Mouse (Mus musculus) MEL (cell line): ENCODE data around the gene Gm26920. TPM values are rescaled to one million over a fixed set of nuclear protein-coding genes. Genes with fewer than 3 reads are reported as not detected.

Experiments
- DNase-seq: peaks from one replicate; pipeline ENCODE4 v3.0.0; 2011; ENCODE audit warnings: low read depth, low spot score
- H3K27ac ChIP-seq: 2 replicates; pipeline ENCODE4 v1.5.1; 2012; ENCODE audit warnings: low read depth, mild to moderate bottlenecking, control low read depth, low read length, moderate library complexity; ENCODE audit not compliant: control insufficient read depth
- H3K27me3 ChIP-seq, 2 experiments: fragments of 150-350 bp in 1 of 2; sonication (generic) in 1 of 2; 2 replicates each; pipeline ENCODE4 v1.6.1; 2012; ENCODE audit warnings: low read length in 2 of 2, mild to moderate bottlenecking in 2 of 2, improper control_type of control experiment in 1 of 2, moderate library complexity in 1 of 2; ENCODE audit not compliant: insufficient read depth in 2 of 2, control insufficient read depth in 1 of 2
- H3K36me3 ChIP-seq, 2 experiments: 2 replicates each; pipeline ENCODE4 v1.6.1; 2012 to 2014; ENCODE audit warnings: low read length in 2 of 2, improper control_type of control experiment in 1 of 2, inconsistent platforms in 1 of 2, mild to moderate bottlenecking in 1 of 2; ENCODE audit not compliant: insufficient read depth in 2 of 2, control insufficient read depth in 1 of 2
- H3K4me1 ChIP-seq, 2 experiments: fragments of 150-350 bp in 1 of 2; sonication (generic) in 1 of 2; 2 replicates each; pipeline ENCODE4 v1.6.1; 2012; ENCODE audit warnings: low read length in 2 of 2, improper control_type of control experiment in 1 of 2, mild to moderate bottlenecking in 1 of 2; ENCODE audit not compliant: insufficient read depth in 2 of 2, control insufficient read depth in 1 of 2
- H3K4me3 ChIP-seq, 2 experiments: fragments of 150-350 bp in 1 of 2; sonication (generic) in 1 of 2; 2 replicates each; pipeline ENCODE4 v1.5.1; 2012; ENCODE audit warnings: low read depth in 2 of 2, low read length in 2 of 2, mild to moderate bottlenecking in 2 of 2, moderate library complexity in 2 of 2, control low read depth in 1 of 2, improper control_type of control experiment in 1 of 2; ENCODE audit not compliant: control insufficient read depth in 1 of 2, insufficient read depth in 1 of 2
- H3K79me2 ChIP-seq: 2 replicates; pipeline ENCODE4 v1.6.1; 2012; ENCODE audit warnings: mild to moderate bottlenecking, low read length, moderate library complexity; ENCODE audit not compliant: control insufficient read depth, poor library complexity, insufficient read depth
- H3K9ac ChIP-seq: 2 replicates; pipeline ENCODE4 v1.6.1; 2012; ENCODE audit warnings: low read depth, mild to moderate bottlenecking, control low read depth, low read length, moderate library complexity; ENCODE audit not compliant: control insufficient read depth, poor library complexity, severe bottlenecking
- H3K9me3 ChIP-seq: fragments of 150-350 bp; sonication (generic); replicated peaks from 2 replicates; pipeline ENCODE4 v1.6.1; 2012; ENCODE audit warnings: mild to moderate bottlenecking, low read length, improper control_type of control experiment, moderate library complexity; ENCODE audit not compliant: insufficient read depth
- BHLHE40 ChIP-seq: IDR thresholded peaks from 2 replicates; pipeline ENCODE4 v1.6.1; 2012; ENCODE audit warnings: low read depth, mild to moderate bottlenecking, inconsistent platforms, low read length, improper control_type of control experiment, borderline replicate concordance
- CHD1 ChIP-seq: IDR thresholded peaks from 2 replicates; pipeline ENCODE4 v1.6.1; 2012; ENCODE audit warnings: low read depth, mild to moderate bottlenecking, inconsistent platforms, low read length, improper control_type of control experiment
- CHD2 ChIP-seq: IDR thresholded peaks from 2 replicates; pipeline ENCODE4 v1.6.1; 2011; ENCODE audit warnings: low read length, improper control_type of control experiment
- CTCF ChIP-seq, 3 experiments: IDR thresholded peaks in 2 of 3; conservative IDR thresholded peaks in 1 of 3; 2 replicates each; pipeline ENCODE4 v1.5.1; 2011 to 2012; ENCODE audit warnings: low read length in 3 of 3, low read depth in 2 of 3, mild to moderate bottlenecking in 2 of 3, improper control_type of control experiment in 1 of 3, inconsistent platforms in 1 of 3, mixed read lengths in 1 of 3, moderate library complexity in 1 of 3; ENCODE audit not compliant: control insufficient read depth in 1 of 3, insufficient read depth in 1 of 3, poor library complexity in 1 of 3, severe bottlenecking in 1 of 3
- E2F4 ChIP-seq: IDR thresholded peaks from 2 replicates; pipeline ENCODE4 v1.6.1; 2011; ENCODE audit warnings: low read depth, low read length, improper control_type of control experiment, borderline replicate concordance
- ELF1 ChIP-seq: IDR thresholded peaks from 2 replicates; pipeline ENCODE4 v1.6.1; 2014; ENCODE audit warnings: low read depth, mild to moderate bottlenecking, inconsistent platforms, low read length, improper control_type of control experiment, moderate library complexity
- EP300 ChIP-seq, 2 experiments: IDR thresholded peaks; 2 replicates each; pipeline ENCODE4 v1.6.1; 2011; ENCODE audit warnings: improper control_type of control experiment in 2 of 2, low read length in 2 of 2, low read depth in 1 of 2, mild to moderate bottlenecking in 1 of 2
- ETS1 ChIP-seq: IDR thresholded peaks from 2 replicates; pipeline ENCODE4 v1.6.1; 2012; ENCODE audit warnings: low read depth, mild to moderate bottlenecking, inconsistent platforms, low read length, improper control_type of control experiment, moderate library complexity
- GATA1 ChIP-seq: IDR thresholded peaks from 2 replicates; pipeline ENCODE4 v1.6.1; 2011; ENCODE audit warnings: low read depth, low read length, improper control_type of control experiment
- HCFC1 ChIP-seq: IDR thresholded peaks from 2 replicates; pipeline ENCODE4 v1.6.1; 2012; ENCODE audit warnings: low read depth, mild to moderate bottlenecking, inconsistent platforms, low read length, improper control_type of control experiment, moderate library complexity
- JUND ChIP-seq: IDR thresholded peaks from 2 replicates; pipeline ENCODE4 v1.6.1; 2011; ENCODE audit warnings: low read depth, mild to moderate bottlenecking, improper control_type of control experiment, low read length
- KAT2A ChIP-seq: conservative IDR thresholded peaks from 2 replicates; pipeline ENCODE4 v1.6.1; 2012; ENCODE audit warnings: low read depth, low read length, improper control_type of control experiment, inconsistent platforms
- MAFK ChIP-seq: IDR thresholded peaks from 2 replicates; pipeline ENCODE4 v1.6.1; 2011; ENCODE audit warnings: low read depth, mild to moderate bottlenecking, low read length, improper control_type of control experiment, borderline replicate concordance
- MAX ChIP-seq: IDR thresholded peaks from 2 replicates; pipeline ENCODE4 v1.6.1; 2011; ENCODE audit warnings: low read length, improper control_type of control experiment
- MAZ ChIP-seq: IDR thresholded peaks from 2 replicates; pipeline ENCODE4 v1.6.1; 2012; ENCODE audit warnings: low read depth, mild to moderate bottlenecking, inconsistent platforms, low read length, improper control_type of control experiment
- MEF2A ChIP-seq: IDR thresholded peaks from 2 replicates; pipeline ENCODE4 v1.6.1; 2014; ENCODE audit warnings: low read depth, mild to moderate bottlenecking, inconsistent platforms, low read length, improper control_type of control experiment; ENCODE audit not compliant: poor library complexity, insufficient replicate concordance, severe bottlenecking; ENCODE audit errors: extremely low read depth
- MXI1 ChIP-seq: IDR thresholded peaks from 2 replicates; pipeline ENCODE4 v1.6.1; 2011; ENCODE audit warnings: mild to moderate bottlenecking, low read depth, low read length, improper control_type of control experiment
- MYB ChIP-seq: IDR thresholded peaks from 2 replicates; pipeline ENCODE4 v1.6.1; 2011; ENCODE audit warnings: mild to moderate bottlenecking, low read depth, low read length, improper control_type of control experiment
- MYC ChIP-seq: IDR thresholded peaks from 2 replicates; pipeline ENCODE4 v1.6.1; 2011; ENCODE audit warnings: low read depth, mild to moderate bottlenecking, low read length, improper control_type of control experiment, moderate library complexity
- NELFE ChIP-seq: IDR thresholded peaks from 2 replicates; pipeline ENCODE4 v1.6.1; 2011; ENCODE audit warnings: low read depth, low read length, improper control_type of control experiment
- NRF1 ChIP-seq: IDR thresholded peaks from 2 replicates; pipeline ENCODE4 v1.6.1; 2014; ENCODE audit warnings: low read depth, mild to moderate bottlenecking, inconsistent platforms, low read length, improper control_type of control experiment, moderate library complexity; ENCODE audit not compliant: poor library complexity, insufficient read depth, severe bottlenecking
- POLR2AphosphoS2 ChIP-seq: IDR thresholded peaks from 2 replicates; pipeline ENCODE4 v1.6.1; 2011; ENCODE audit warnings: low read length, improper control_type of control experiment
- POLR2AphosphoS5 ChIP-seq: IDR thresholded peaks from 2 replicates; pipeline ENCODE4 v1.6.1; 2012; ENCODE audit warnings: low read depth, borderline replicate concordance, mild to moderate bottlenecking, inconsistent platforms, low read length, moderate library complexity, mixed read lengths
- RCOR1 ChIP-seq: IDR thresholded peaks from 2 replicates; pipeline ENCODE4 v1.6.1; 2012; ENCODE audit warnings: low read depth, mild to moderate bottlenecking, inconsistent platforms, low read length, improper control_type of control experiment
- SIN3A ChIP-seq: IDR thresholded peaks from 2 replicates; pipeline ENCODE4 v1.6.1; 2012; ENCODE audit warnings: low read length, improper control_type of control experiment, inconsistent platforms
- TAL1 ChIP-seq: IDR thresholded peaks from 2 replicates; pipeline ENCODE4 v1.6.1; 2012; ENCODE audit warnings: mild to moderate bottlenecking, inconsistent platforms, low read length, moderate library complexity, mixed read lengths
- TBP ChIP-seq: IDR thresholded peaks from 2 replicates; pipeline ENCODE4 v1.8.0; 2011; ENCODE audit warnings: low read depth, low read length, improper control_type of control experiment
- TCF12 ChIP-seq: IDR thresholded peaks from 2 replicates; pipeline ENCODE4 v1.6.1; 2014; ENCODE audit warnings: low read depth, mild to moderate bottlenecking, inconsistent platforms, low read length, improper control_type of control experiment, moderate library complexity
- USF1 ChIP-seq: IDR thresholded peaks from 2 replicates; pipeline ENCODE4 v1.6.1; 2014; ENCODE audit warnings: low read depth, mild to moderate bottlenecking, inconsistent platforms, low read length, improper control_type of control experiment, moderate library complexity
- USF2 ChIP-seq, 2 experiments: IDR thresholded peaks; 2 replicates each; pipeline ENCODE4 v1.6.1; 2011 to 2012; ENCODE audit warnings: improper control_type of control experiment in 2 of 2, low read length in 2 of 2, borderline replicate concordance in 1 of 2, inconsistent platforms in 1 of 2, low read depth in 1 of 2, mild to moderate bottlenecking in 1 of 2; ENCODE audit not compliant: insufficient read depth in 1 of 2
- ZKSCAN1 ChIP-seq: IDR thresholded peaks from 2 replicates; pipeline ENCODE4 v1.6.1; 2012; ENCODE audit warnings: low read depth, mild to moderate bottlenecking, inconsistent platforms, low read length, improper control_type of control experiment, moderate library complexity
- ZMIZ1 ChIP-seq: IDR thresholded peaks from 2 replicates; pipeline ENCODE4 v1.6.1; 2012; ENCODE audit warnings: low read depth, mild to moderate bottlenecking, inconsistent platforms, low read length, improper control_type of control experiment, moderate library complexity
- ZNF384 ChIP-seq: IDR thresholded peaks from 2 replicates; pipeline ENCODE4 v1.6.1; 2012; ENCODE audit warnings: low read depth, mild to moderate bottlenecking, inconsistent platforms, low read length, improper control_type of control experiment
- polyA plus RNA-seq, 2 experiments: library from polyadenylated mRNA; stranded (reverse) in 1 of 2; unstranded in 1 of 2; fragments of >175 nt in 1 of 2; fragments of >200 nt in 1 of 2; gene quantifications; 2 replicates each; pipeline versions ENCODE4 v1.2.1 to v1.2.4; 2012; ENCODE audit warnings: low replicate concordance in 2 of 2, low read depth in 1 of 2; ENCODE audit not compliant: insufficient read length in 2 of 2, insufficient read depth in 1 of 2, missing spikeins in 1 of 2
- total RNA-seq: library from RNA; depleted of rRNA; stranded (reverse); fragments of 300-350 nt; gene quantifications from 2 replicates; pipeline ENCODE4 v1.2.3, GENCODE M21; 2012; rRNA removed

Gm26920 gene
- 0.62 TPM in 1 of 2 replicates, not detected in the other for total RNA-seq
- polyA plus RNA-seq, result not detected

DNA sequence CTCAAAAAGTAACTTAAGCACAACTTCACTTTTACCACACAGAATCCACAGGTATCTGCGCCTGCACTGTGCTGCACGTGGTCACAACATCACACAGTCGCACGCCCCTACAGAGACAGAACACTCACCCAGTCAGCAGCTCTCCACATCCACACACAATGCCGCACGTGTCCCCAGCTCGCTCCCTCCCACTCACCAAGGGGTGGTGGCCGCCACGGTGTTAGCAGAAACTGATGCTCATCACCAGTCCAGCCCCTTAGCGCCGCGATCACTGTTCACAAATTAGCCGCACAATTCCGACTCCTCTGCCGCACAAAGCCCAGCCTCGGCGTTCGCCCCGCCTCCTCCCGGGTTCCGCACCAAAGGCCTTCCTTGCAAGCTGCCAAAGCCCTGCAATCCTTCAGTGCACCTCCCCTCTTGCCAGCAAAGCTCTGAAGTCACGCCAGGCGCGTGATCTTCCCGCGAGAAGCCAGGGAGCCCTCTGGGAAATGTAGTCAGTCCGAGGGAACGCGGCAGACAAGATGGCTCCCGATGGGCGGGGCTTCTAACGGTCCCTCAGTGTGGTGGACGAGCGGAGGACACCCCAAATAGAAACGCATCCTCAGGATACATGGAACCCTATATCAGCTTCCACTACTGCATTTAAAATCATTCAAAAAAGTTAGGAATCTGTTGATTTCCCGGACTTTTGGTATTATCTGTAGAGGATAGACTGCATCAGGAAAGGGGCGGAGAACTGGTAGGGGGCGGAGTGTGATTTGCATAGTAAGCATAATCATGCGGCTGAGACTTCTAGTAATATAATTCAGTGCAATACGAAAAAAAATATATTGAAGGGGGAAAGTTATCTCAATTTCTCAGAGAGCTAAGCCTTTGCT, at the start of gene Gm26920, which contains the start of gene Zfp566:
Gene Gm26920 (minus strand): TSS at position 319 of the 878 bp plus-strand sequence.
Gene Zfp566 (minus strand): TSS at position 436 of the 878 bp plus-strand sequence.
- peak within 1 kb of the TSS; percentile 72 for H3K27ac ChIP-seq
- H3K79me2 ChIP-seq, result peaks cover 8% of the 10 kb centered on the region
- H3K4me1 ChIP-seq, result peaks cover 0 to 10% of the 10 kb centered on the region in 2 experiments; a peak in 3 of 4 replicates
- peaks cover 0 to 8% of the 10 kb centered on the region in 2 experiments; a peak in 2 of 4 replicates for H3K36me3 ChIP-seq
- no peaks in the 10 kb centered on the region for H3K9me3 ChIP-seq
- DNase-seq, result peak; percentile 99
- peak within 1 kb of the TSS; percentile 66 for H3K9ac ChIP-seq
- no peaks in the 10 kb centered on the region for H3K27me3 ChIP-seq
- peak within 1 kb of the TSS; percentile 65 to 70 for H3K4me3 ChIP-seq
- TF ChIP-seq CHD1, result no peak
- 0 out of 2 replicates have a peak, but pooled peaks have one; percentile 12 for TF ChIP-seq MEF2A
- peak; percentile 34; the same call in 1 of the 2 replicates for TF ChIP-seq ZNF384
- peak; percentile 93 for TF ChIP-seq MAX
- TF ChIP-seq TCF12, result 0 out of 2 replicates have a peak, but pooled peaks have one; percentile 45
- TF ChIP-seq POLR2AphosphoS5, result no peak
- TF ChIP-seq USF2 (IDR thresholded peaks at IDR 0.05; ENCODE audit: borderline replicate concordance in 1 of 2, insufficient read depth in 1 of 2, low read depth in 1 of 2, low read length in 2 of 2), result no peak
- TF ChIP-seq MAZ, result 0 out of 2 replicates have a peak, but pooled peaks have one; percentile 57
- TF ChIP-seq BHLHE40, result no peak
- TF ChIP-seq GATA1, result no peak
- no peak for TF ChIP-seq TAL1
- TF ChIP-seq POLR2AphosphoS2, result peak; percentile 57; the same call in 1 of the 2 replicates
- peak; percentile 94 for TF ChIP-seq MAFK
- TF ChIP-seq KAT2A, result peak; percentile 91
- TF ChIP-seq CHD2, result peak; percentile 99
- TF ChIP-seq MYC, result peak; percentile 91
- TF ChIP-seq MYB, result 0 out of 2 replicates have a peak, but pooled peaks have one; percentile 13
- TF ChIP-seq ZKSCAN1, result no peak
- TF ChIP-seq CTCF (IDR thresholded peaks at IDR 0.05 in 2 of 3, conservative IDR thresholded peaks at IDR 0.05 in 1 of 3; ENCODE audit: control insufficient read depth in 1 of 3, insufficient read depth in 1 of 3, low read depth in 2 of 3, low read length in 3 of 3, poor library complexity in 1 of 3, severe bottlenecking in 1 of 3), result no peak
- peak; percentile 78 for TF ChIP-seq SIN3A
- 0 out of 2 replicates have a peak, but pooled peaks have one; percentile 10 for TF ChIP-seq ETS1
- no peak; the same call in 1 of the 2 replicates for TF ChIP-seq ZMIZ1
- TF ChIP-seq E2F4, result no peak
- TF ChIP-seq NRF1, result 0 out of 2 replicates have a peak, but pooled peaks have one; percentile 30
- peak; percentile 97 for TF ChIP-seq MXI1
- TF ChIP-seq NELFE, result peak; percentile 62
- no peak; the same call in 1 of the 2 replicates for TF ChIP-seq RCOR1
- TF ChIP-seq TBP, result peak; percentile 47; the same call in 1 of the 2 replicates
- TF ChIP-seq JUND, result no peak
- peak; percentile 98 for TF ChIP-seq HCFC1
- peak; percentile 72 for TF ChIP-seq USF1
- TF ChIP-seq EP300 (IDR thresholded peaks at IDR 0.05; ENCODE audit: low read depth in 1 of 2, low read length in 2 of 2), result no peak; a peak in 1 of 4 replicates
- peak; percentile 67; the same call in 1 of the 2 replicates for TF ChIP-seq ELF1
